Mouse (Mus musculus) limb, embryonic 12.5 days (tissue): ENCODE data around the gene Sox10. TPM values are rescaled to one million over a fixed set of nuclear protein-coding genes. Genes with fewer than 3 reads are reported as not detected.

Experiments
- ATAC-seq: fragments of 200-750 bp; cut with Nextera tagmentation; 2 replicates; pipeline ENCODE4 v1.8.0; 2017; ENCODE audit warnings: low read depth, moderate TSS enrichment; ENCODE audit not compliant: insufficient number of reproducible peaks, insufficient read depth, low FRiP score, low TSS enrichment
- H3K27ac ChIP-seq: fragments of 300-500 bp; sonication (generic); 2 replicates; pipeline ENCODE4 v1.5.1; 2016; ENCODE audit warnings: mild to moderate bottlenecking, moderate library complexity
- H3K27me3 ChIP-seq: fragments of 300-500 bp; sonication (generic); 2 replicates; pipeline ENCODE4 v1.6.1; 2016; ENCODE audit warnings: mild to moderate bottlenecking, moderate library complexity
- H3K36me3 ChIP-seq: fragments of 300-500 bp; sonication (generic); 2 replicates; pipeline ENCODE4 v1.6.1; 2016; ENCODE audit warnings: mild to moderate bottlenecking, moderate library complexity
- H3K4me1 ChIP-seq: fragments of 300-500 bp; sonication (generic); replicated peaks from 2 replicates; pipeline ENCODE4 v1.6.1; 2016
- H3K4me2 ChIP-seq: fragments of 300-500 bp; sonication (generic); 2 replicates; pipeline ENCODE4 v1.6.1; 2016; ENCODE audit warnings: mild to moderate bottlenecking, moderate library complexity
- H3K4me3 ChIP-seq: fragments of 300-500 bp; sonication (generic); replicated peaks from 2 replicates; pipeline ENCODE4 v1.5.1; 2016; ENCODE audit warnings: mild to moderate bottlenecking
- H3K9ac ChIP-seq: fragments of 300-500 bp; sonication (generic); replicated peaks from 2 replicates; pipeline ENCODE4 v1.6.1; 2016; ENCODE audit warnings: mild to moderate bottlenecking, moderate library complexity
- H3K9me3 ChIP-seq: fragments of 300-500 bp; sonication (generic); 2 replicates; pipeline ENCODE4 v1.6.1; 2016; ENCODE audit warnings: mild to moderate bottlenecking, moderate library complexity
- WGBS: fragments of 180-500 bp; shearing (Covaris S2); methylation state at CpG from one replicate; pipeline ENCODE4 v1.1.7; 2016; 5-methylcytosine and 5-hydroxymethylcytosine counted together
- polyA plus RNA-seq: library from polyadenylated mRNA; unstranded; fragments of >200 nt; fragmentation: Nextera tagmentation; extraction: Ambion mirVana; gene quantifications from 2 replicates; pipeline ENCODE4 v1.2.1, GENCODE M21; 2016

Gene Sox10
- polyA plus RNA-seq, 1 experiment from 2014 or later: 4.1 TPM

GRCm38 (mm10) chr15:79194946-79195345 is 29.9 kb upstream of the Sox10 start:
- Histone ChIP-seq H3K36me3 (no peaks in the 10 kb centered on the region), H3K4me3 (no peak overlapping the region), H3K4me2 (no peak overlapping the region), H3K27ac (no peak overlapping the region), H3K9me3 (peaks cover 6% of the 10 kb centered on the region; the same call in 1 of the 2 replicates), H3K4me1 (peaks cover 15% of the 10 kb centered on the region), H3K27me3 (peaks cover 5% of the 10 kb centered on the region), H3K9ac (no peak overlapping the region)
- no peak for ATAC-seq
- 82% methylated on average over 2 of the region's 2 CpGs for WGBS

GRCm38 (mm10) chr15:79194048-79194447 is 29.0 kb upstream of the Sox10 start:
- Histone ChIP-seq H3K36me3 (no peaks in the 10 kb centered on the region), H3K4me2 (no peak overlapping the region), H3K4me3 (no peak overlapping the region), H3K9me3 (peaks cover 6% of the 10 kb centered on the region; the same call in 1 of the 2 replicates), H3K9ac (no peak overlapping the region), H3K4me1 (peaks cover 15% of the 10 kb centered on the region), H3K27ac (no peak overlapping the region), H3K27me3 (peaks cover 5% of the 10 kb centered on the region)
- no peak for ATAC-seq
- WGBS: 82% methylated on average over 9 of the region's 9 CpGs

- H3K4me3 ChIP-seq: no peak overlapping the region
- peaks cover 6% of the 10 kb centered on the region; the same call in 1 of the 2 replicates for H3K9me3 ChIP-seq
- H3K27ac ChIP-seq: peak overlapping the region; percentile 76
- 48% methylated on average over 27 of the region's 27 CpGs for WGBS
- H3K9ac ChIP-seq: no peak overlapping the region
- H3K4me1 ChIP-seq: peaks cover 15% of the 10 kb centered on the region
- H3K4me2 ChIP-seq: peak overlapping the region; percentile 26
- no peak for ATAC-seq
- peaks cover 5% of the 10 kb centered on the region for H3K27me3 ChIP-seq
- H3K36me3 ChIP-seq: no peaks in the 10 kb centered on the region
Observed at GRCm38 (mm10) chr15:79192885-79193845, 28.1 kb upstream of the Sox10 start.

GRCm38 (mm10) chr15:79192450-79192849 is 27.4 kb upstream of the Sox10 start:
- Histone ChIP-seq H3K27me3 (peaks cover 5% of the 10 kb centered on the region), H3K4me1 (peaks cover 15% of the 10 kb centered on the region), H3K4me2 (no peak overlapping the region), H3K27ac (peak overlapping the region; percentile 14; the same call in 1 of the 2 replicates), H3K9me3 (peaks cover 6% of the 10 kb centered on the region; the same call in 1 of the 2 replicates), H3K36me3 (no peaks in the 10 kb centered on the region), H3K4me3 (no peak overlapping the region), H3K9ac (no peak overlapping the region)
- 93% methylated on average over 6 of the region's 6 CpGs for WGBS
- ATAC-seq: no peak

GRCm38 (mm10) chr15:79191426-79191825 is 26.4 kb upstream of the Sox10 start:
- no peak overlapping the region for H3K27ac ChIP-seq
- peaks cover 5% of the 10 kb centered on the region for H3K27me3 ChIP-seq
- H3K4me2 ChIP-seq: no peak overlapping the region
- WGBS: 93% methylated on average over 2 of the region's 2 CpGs
- H3K9me3 ChIP-seq: peaks cover 6% of the 10 kb centered on the region; the same call in 1 of the 2 replicates
- H3K9ac ChIP-seq: no peak overlapping the region
- no peaks in the 10 kb centered on the region for H3K36me3 ChIP-seq
- H3K4me3 ChIP-seq: no peak overlapping the region
- ATAC-seq: no peak
- H3K4me1 ChIP-seq: peaks cover 15% of the 10 kb centered on the region

- Histone ChIP-seq H3K27ac (no peak overlapping the region), H3K4me3 (no peak overlapping the region), H3K4me2 (no peak overlapping the region), H3K36me3 (no peaks in the 10 kb centered on the region), H3K4me1 (peaks cover 2% of the 10 kb centered on the region), H3K9me3 (peaks cover 6% of the 10 kb centered on the region; the same call in 1 of the 2 replicates), H3K27me3 (no peaks in the 10 kb centered on the region), H3K9ac (no peak overlapping the region)
- no peak for ATAC-seq
- WGBS: 92% methylated on average over 8 of the region's 8 CpGs
Observed at GRCm38 (mm10) chr15:79187819-79188218, 22.8 kb upstream of the Sox10 start.

GRCm38 (mm10) chr15:79185213-79185612 is 20.2 kb upstream of the Sox10 start:
- H3K4me1 ChIP-seq: no peaks in the 10 kb centered on the region
- 90% methylated on average over 10 of the region's 10 CpGs for WGBS
- H3K9me3 ChIP-seq: no peaks in the 10 kb centered on the region
- H3K9ac ChIP-seq: no peak overlapping the region
- ATAC-seq: no peak
- no peak overlapping the region for H3K4me3 ChIP-seq
- no peaks in the 10 kb centered on the region for H3K36me3 ChIP-seq
- no peak overlapping the region for H3K27ac ChIP-seq
- H3K27me3 ChIP-seq: no peaks in the 10 kb centered on the region
- no peak overlapping the region for H3K4me2 ChIP-seq

GRCm38 (mm10) chr15:79176905-79177304 is 11.9 kb upstream of the Sox10 start:
- Histone ChIP-seq H3K9me3 (no peaks in the 10 kb centered on the region), H3K4me2 (no peak overlapping the region), H3K27ac (no peak overlapping the region), H3K4me1 (peaks cover 6% of the 10 kb centered on the region), H3K36me3 (no peaks in the 10 kb centered on the region), H3K9ac (no peak overlapping the region), H3K4me3 (no peak overlapping the region), H3K27me3 (0 out of 2 replicates have a peak, but pooled peaks cover 6% of the 10 kb centered on the region)
- 62% methylated on average over 6 of the region's 6 CpGs for WGBS
- ATAC-seq: no peak

- Histone ChIP-seq H3K27me3 (peaks cover 49% of the 10 kb centered on the region), H3K27ac (no peak overlapping the region)
Observed at GRCm38 (mm10) chr15:79166712-79167111, 1.7 kb upstream of the Sox10 start.

GRCm38 (mm10) chr15:79164251-79164650 is 789 bp downstream of the Sox10 start:
- H3K9ac ChIP-seq: 0 out of 2 replicates have a peak overlapping the region, but pooled peaks have one; percentile 23
- no peak for ATAC-seq
- H3K27ac ChIP-seq: no peak overlapping the region
- peak overlapping the region; percentile 36 for H3K4me3 ChIP-seq
- H3K4me1 ChIP-seq: peaks cover 17% of the 10 kb centered on the region
- 5% methylated on average over 15 of the region's 15 CpGs for WGBS
- H3K36me3 ChIP-seq: no peaks in the 10 kb centered on the region
- peaks cover 73% of the 10 kb centered on the region for H3K27me3 ChIP-seq
- peak overlapping the region; percentile 47 for H3K4me2 ChIP-seq
- H3K9me3 ChIP-seq: no peaks in the 10 kb centered on the region

More at GRCm38 (mm10) chr15:79166712-79167111, 1.7 kb upstream of the Sox10 start:
- H3K4me1 ChIP-seq: peaks cover 17% of the 10 kb centered on the region
- H3K9me3 ChIP-seq: no peaks in the 10 kb centered on the region
- H3K9ac ChIP-seq: no peak overlapping the region
- no peak overlapping the region for H3K4me2 ChIP-seq
- WGBS: 37% methylated on average over 8 of the region's 8 CpGs
- no peak for ATAC-seq
- H3K4me3 ChIP-seq: no peak overlapping the region
- H3K36me3 ChIP-seq: no peaks in the 10 kb centered on the region

GRCm38 (mm10) chr15:79162822-79163221 is 2.2 kb downstream of the Sox10 start:
- H3K36me3 ChIP-seq: no peaks in the 10 kb centered on the region
- peaks cover 87% of the 10 kb centered on the region for H3K27me3 ChIP-seq
- 41% methylated on average over 14 of the region's 14 CpGs for WGBS
- peaks cover 17% of the 10 kb centered on the region for H3K4me1 ChIP-seq
- H3K9ac ChIP-seq: no peak overlapping the region
- H3K27ac ChIP-seq: no peak overlapping the region
- peak overlapping the region; percentile 47 for H3K4me2 ChIP-seq
- ATAC-seq: no peak
- H3K4me3 ChIP-seq: peak overlapping the region; percentile 36
- H3K9me3 ChIP-seq: no peaks in the 10 kb centered on the region
